Mouse (Mus musculus) lung, adult 2 months (tissue): ENCODE measurements around the gene Gnas.

Experiments
- CTCF ChIP-seq: fragments of 200-500 bp; IDR thresholded peaks from 2 replicates; pipeline ENCODE4 v1.5.1; 2011; ENCODE audit warnings: mild to moderate bottlenecking, low read length, control low read depth; ENCODE audit not compliant: insufficient read depth
- POLR2A ChIP-seq: fragments of 200-500 bp; IDR thresholded peaks from 2 replicates; pipeline ENCODE4 v1.6.1; 2011; ENCODE audit warnings: low read depth, mild to moderate bottlenecking, control low read depth, low read length, borderline replicate concordance; ENCODE audit errors: extremely low read depth

DNA sequence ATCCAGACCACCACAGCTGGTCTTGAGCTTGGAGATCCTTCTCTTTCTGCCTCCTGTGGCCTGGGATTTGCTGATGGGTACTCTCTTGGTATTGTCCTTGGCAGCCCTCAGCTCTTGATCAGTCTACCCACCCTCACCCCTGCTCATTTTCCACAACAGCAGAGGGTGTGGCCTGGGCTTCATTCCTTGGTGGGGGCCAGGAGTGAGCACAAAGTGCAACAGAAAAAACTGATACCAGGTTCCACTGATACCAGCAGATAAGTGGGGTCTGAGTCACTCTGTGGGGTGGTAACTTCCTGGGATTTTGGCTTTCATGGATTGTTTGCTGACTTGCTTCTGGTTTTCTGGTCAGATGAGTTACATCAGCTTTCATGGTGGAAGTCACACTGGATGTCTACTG is 32.2 kb upstream of the Gnas start:
- TF ChIP-seq CTCF (no peak), POLR2A (no peak)
